Mouse (Mus musculus) kidney, embryonic 16.5 days (tissue): ENCODE measurements around the gene Kcnab1. TPM values are rescaled to one million over a fixed set of nuclear protein-coding genes. Genes with fewer than 3 reads are reported as not detected.

Experiments used
- ATAC-seq: fragments of 200-750 bp; cut with Nextera tagmentation; 2 replicates; pipeline ENCODE4 v1.8.0; 2017; ENCODE audit warnings: moderate TSS enrichment; ENCODE audit not compliant: low FRiP score, low TSS enrichment
- H3K27ac ChIP-seq: fragments of 300-500 bp; sonication (generic); 2 replicates; pipeline ENCODE4 v1.5.1; 2014; ENCODE audit warnings: low read length
- H3K27me3 ChIP-seq: fragments of 300-500 bp; sonication (generic); 2 replicates; pipeline ENCODE4 v1.6.1; 2014; ENCODE audit warnings: low read length, control low read depth, mixed read lengths; ENCODE audit not compliant: insufficient read depth
- H3K36me3 ChIP-seq: fragments of 300-500 bp; sonication (generic); 2 replicates; pipeline ENCODE4 v1.6.1; 2014; ENCODE audit warnings: low read length, control low read depth, mixed read lengths; ENCODE audit not compliant: insufficient read depth
- H3K4me1 ChIP-seq: fragments of 300-500 bp; sonication (generic); 2 replicates; pipeline ENCODE4 v1.6.1; 2014; ENCODE audit warnings: low read length, control low read depth, mixed read lengths; ENCODE audit not compliant: insufficient read depth
- H3K4me2 ChIP-seq: fragments of 300-500 bp; sonication (generic); replicated peaks from 2 replicates; pipeline ENCODE4 v1.6.1; 2014; ENCODE audit warnings: low read depth, low read length
- H3K4me3 ChIP-seq: fragments of 300-500 bp; sonication (generic); 2 replicates; pipeline ENCODE4 v1.5.1; 2014; ENCODE audit warnings: mild to moderate bottlenecking, low read length
- H3K9ac ChIP-seq: fragments of 300-500 bp; sonication (generic); replicated peaks from 2 replicates; pipeline ENCODE4 v1.6.1; 2014; ENCODE audit warnings: low read length
- H3K9me3 ChIP-seq: fragments of 300-500 bp; sonication (generic); 2 replicates; pipeline ENCODE4 v1.6.1; 2016; ENCODE audit warnings: low read length, control low read depth
- WGBS: fragments of 180-500 bp; shearing (Covaris S2); extraction: QIAGEN DNeasy Blood & Tissue Kit; methylation state at CpG from one replicate; pipeline ENCODE4 v1.1.7; 2014; 5-methylcytosine and 5-hydroxymethylcytosine counted together
- polyA plus RNA-seq: library from polyadenylated mRNA; unstranded; fragments of >200 nt; fragmentation: Nextera tagmentation; extraction: Ambion mirVana; gene quantifications from 2 replicates; pipeline ENCODE4 v1.2.1, GENCODE M21; 2015

The Kcnab1 gene
- polyA plus RNA-seq, 1 experiment from 2014 or later = 4.1 TPM

DNA sequence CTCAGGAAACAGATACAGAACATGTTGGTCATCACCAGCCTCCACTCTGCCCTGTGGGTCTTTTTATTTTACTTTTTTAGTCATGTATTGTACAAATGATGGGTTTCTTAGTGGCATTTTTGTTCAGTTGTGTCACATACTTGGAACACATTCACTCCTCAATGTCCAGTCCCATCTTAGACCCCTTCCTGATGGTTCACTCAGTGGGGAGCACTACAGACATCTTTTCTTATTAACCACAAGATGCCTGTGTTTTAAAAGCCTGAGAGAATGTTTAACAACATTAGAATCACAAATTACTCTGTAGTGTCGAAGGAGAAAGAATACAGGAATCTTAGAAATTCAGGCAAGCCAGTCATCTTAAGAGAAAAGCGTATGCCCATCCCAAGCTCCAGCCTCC is 249.7 kb downstream of the Kcnab1 start:
- no peak overlapping the region for H3K9ac ChIP-seq

DNA sequence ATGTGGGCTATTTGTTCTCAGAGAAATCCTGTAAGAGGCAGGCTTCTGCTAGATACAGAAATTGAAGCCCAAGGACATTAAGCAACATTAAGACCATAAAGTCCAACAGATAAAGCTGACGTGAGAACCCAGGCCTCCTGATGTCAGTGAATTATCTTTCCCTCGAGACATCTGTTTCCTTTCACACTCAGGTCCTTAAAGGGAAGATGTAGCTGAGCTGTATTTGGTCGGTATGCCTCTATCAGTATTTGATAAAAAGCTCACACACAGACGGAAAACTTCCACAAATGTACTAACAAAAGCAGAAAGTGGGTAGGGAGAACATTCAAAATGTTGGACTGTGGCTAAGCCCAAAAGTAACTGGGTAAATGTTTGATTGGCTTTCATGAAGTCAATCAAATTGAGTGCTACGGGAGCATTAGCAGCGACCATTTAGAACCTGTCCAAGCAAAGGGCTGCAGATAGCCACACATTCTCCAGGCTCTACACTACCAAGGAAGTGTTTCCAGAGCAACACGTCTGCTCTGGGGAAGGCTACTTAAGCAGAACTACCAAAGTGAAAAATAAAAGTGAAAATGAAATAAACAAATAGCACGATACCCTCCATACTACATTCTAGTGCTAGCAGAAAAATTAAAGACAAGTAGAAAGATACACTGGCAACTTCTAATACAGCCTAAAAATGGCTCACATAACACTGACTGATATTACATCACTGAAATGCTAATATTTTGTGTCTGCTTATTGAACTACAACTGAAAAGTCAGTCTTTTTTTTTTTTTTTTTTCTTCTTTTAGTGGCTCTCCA is 251.2 kb downstream of the Kcnab1 start:
- no peak overlapping the region for H3K4me2 ChIP-seq
- no peaks in the 10 kb centered on the region for H3K27me3 ChIP-seq
- no peaks in the 10 kb centered on the region for H3K9me3 ChIP-seq
- ATAC-seq = no peak
- H3K27ac ChIP-seq = no peak overlapping the region
- 0 out of 2 replicates have a peak, but pooled peaks cover 2% of the 10 kb centered on the region for H3K4me1 ChIP-seq
- peaks cover 3% of the 10 kb centered on the region; the same call in 1 of the 2 replicates for H3K36me3 ChIP-seq
- no peak overlapping the region for H3K4me3 ChIP-seq
- 67% methylated on average over 8 of the region's 8 CpGs for WGBS
- no peak overlapping the region for H3K9ac ChIP-seq

More for the DNA sequence above, 249.7 kb downstream of the Kcnab1 start:
- Histone ChIP-seq H3K36me3 (peaks cover 3% of the 10 kb centered on the region; the same call in 1 of the 2 replicates), H3K4me3 (no peak overlapping the region), H3K4me1 (0 out of 2 replicates have a peak, but pooled peaks cover 2% of the 10 kb centered on the region), H3K27me3 (no peaks in the 10 kb centered on the region), H3K27ac (no peak overlapping the region), H3K4me2 (no peak overlapping the region), H3K9me3 (no peaks in the 10 kb centered on the region)
- no peak for ATAC-seq
- WGBS = 81% methylated on average over 2 of the region's 2 CpGs

GRCm38 (mm10) chr3:65363438-65363837 is 254.3 kb downstream of the Kcnab1 start:
- Histone ChIP-seq H3K4me1 (no peaks in the 10 kb centered on the region), H3K4me3 (no peak overlapping the region), H3K9me3 (no peaks in the 10 kb centered on the region), H3K27me3 (no peaks in the 10 kb centered on the region), H3K27ac (no peak overlapping the region), H3K9ac (no peak overlapping the region), H3K36me3 (peaks cover 13% of the 10 kb centered on the region), H3K4me2 (no peak overlapping the region)
- ATAC-seq = no peak
- 79% methylated on average over 1 of the region's 1 CpGs for WGBS

- 55% methylated on average over 6 of the region's 6 CpGs for WGBS
Measured at GRCm38 (mm10) chr3:65365184-65365583, 256.0 kb downstream of the Kcnab1 start.

DNA sequence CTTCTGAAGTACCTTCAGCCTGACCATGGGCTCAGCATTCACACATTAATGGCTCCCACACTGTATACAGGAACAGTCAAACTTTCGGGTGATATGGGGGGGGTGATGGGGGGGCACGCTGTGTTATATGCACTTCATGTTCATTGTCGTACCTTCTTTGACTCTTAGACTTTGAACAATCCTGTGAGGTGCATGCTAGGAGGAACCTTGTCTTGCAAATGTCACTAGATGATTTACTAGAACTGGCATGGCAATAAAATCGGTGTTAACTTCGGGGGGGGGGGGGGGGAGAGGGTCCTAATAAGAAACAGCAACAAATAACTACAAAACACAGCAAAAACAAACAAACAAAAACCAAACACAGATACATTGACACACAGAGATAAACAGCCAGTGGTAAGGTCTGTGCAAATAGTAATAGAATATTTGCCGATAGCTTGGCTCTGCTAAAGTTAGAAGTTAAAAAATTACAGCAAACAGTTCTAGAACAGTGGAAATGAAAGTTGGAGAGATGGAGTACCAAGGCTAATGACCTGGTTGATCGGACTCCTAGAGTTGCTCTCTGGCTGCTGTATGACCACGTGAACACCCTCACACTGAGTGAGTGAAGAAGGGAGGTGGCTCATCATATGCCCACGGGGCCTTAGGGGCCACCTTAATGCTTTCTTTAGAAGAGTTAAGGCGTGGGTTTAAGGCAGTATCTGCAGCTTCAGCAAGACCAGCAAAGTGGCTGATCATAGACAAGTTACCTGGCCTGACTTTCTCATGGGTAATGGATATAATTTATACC is 256.9 kb downstream of the Kcnab1 start:
- no peak overlapping the region for H3K27ac ChIP-seq
- H3K36me3 ChIP-seq = peaks cover 23% of the 10 kb centered on the region
- H3K4me2 ChIP-seq = no peak overlapping the region
- H3K27me3 ChIP-seq = no peaks in the 10 kb centered on the region
- H3K9me3 ChIP-seq = no peaks in the 10 kb centered on the region
- H3K4me1 ChIP-seq = no peaks in the 10 kb centered on the region
- ATAC-seq = peak; percentile 62
- 76% methylated on average over 8 of the region's 10 CpGs for WGBS
- H3K4me3 ChIP-seq = no peak overlapping the region
- no peak overlapping the region for H3K9ac ChIP-seq

More at GRCm38 (mm10) chr3:65365184-65365583, 256.0 kb downstream of the Kcnab1 start:
- Histone ChIP-seq H3K36me3 (peaks cover 16% of the 10 kb centered on the region), H3K4me1 (no peaks in the 10 kb centered on the region), H3K27me3 (no peaks in the 10 kb centered on the region), H3K4me3 (no peak overlapping the region), H3K9me3 (no peaks in the 10 kb centered on the region), H3K9ac (no peak overlapping the region), H3K27ac (no peak overlapping the region), H3K4me2 (no peak overlapping the region)
- peak; percentile 42; the same call in 1 of the 2 replicates for ATAC-seq

- no peak for ATAC-seq
- Histone ChIP-seq H3K4me3 (no peak overlapping the region), H3K9ac (no peak overlapping the region), H3K4me1 (no peaks in the 10 kb centered on the region), H3K9me3 (no peaks in the 10 kb centered on the region), H3K27me3 (no peaks in the 10 kb centered on the region), H3K4me2 (no peak overlapping the region), H3K36me3 (peaks cover 41% of the 10 kb centered on the region), H3K27ac (no peak overlapping the region)
- 64% methylated on average over 4 of the region's 4 CpGs for WGBS
Measured at GRCm38 (mm10) chr3:65367944-65368343, 258.8 kb downstream of the Kcnab1 start.

DNA sequence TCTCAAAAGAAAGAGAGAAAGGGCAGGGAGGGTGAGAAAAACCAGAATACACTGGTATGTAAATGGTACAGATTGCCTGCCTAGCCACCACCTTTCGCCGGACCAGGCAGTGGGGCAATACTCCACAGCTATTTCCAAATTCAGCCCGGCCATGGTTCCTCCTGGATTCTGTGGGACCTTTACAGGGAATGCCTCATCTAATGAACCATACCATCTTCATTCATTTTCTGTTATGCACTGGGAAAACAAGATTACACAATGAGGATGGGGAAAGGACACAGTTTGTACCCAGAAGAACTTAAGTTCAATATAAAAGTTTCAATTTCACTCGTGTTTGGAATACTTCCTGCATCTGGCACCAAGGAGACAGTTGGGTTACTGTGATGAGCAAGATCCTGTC is 263.4 kb downstream of the Kcnab1 start:
- Histone ChIP-seq H3K9me3 (no peaks in the 10 kb centered on the region), H3K4me2 (no peak overlapping the region), H3K27ac (no peak overlapping the region), H3K4me3 (no peak overlapping the region), H3K4me1 (no peaks in the 10 kb centered on the region), H3K9ac (no peak overlapping the region), H3K36me3 (peaks cover 52% of the 10 kb centered on the region), H3K27me3 (no peaks in the 10 kb centered on the region)
- 89% methylated on average over 4 of the region's 4 CpGs for WGBS
- ATAC-seq = no peak

- no peaks in the 10 kb centered on the region for H3K4me1 ChIP-seq
- ATAC-seq = no peak
- H3K9me3 ChIP-seq = no peaks in the 10 kb centered on the region
- H3K9ac ChIP-seq = no peak overlapping the region
- H3K27ac ChIP-seq = no peak overlapping the region
- no peak overlapping the region for H3K4me2 ChIP-seq
- peaks cover 46% of the 10 kb centered on the region for H3K36me3 ChIP-seq
- H3K27me3 ChIP-seq = no peaks in the 10 kb centered on the region
- H3K4me3 ChIP-seq = no peak overlapping the region
- WGBS = 93% methylated on average over 5 of the region's 5 CpGs
Measured at GRCm38 (mm10) chr3:65373594-65374182, 264.5 kb downstream of the Kcnab1 start.

GRCm38 (mm10) chr3:65374729-65375128 is 265.5 kb downstream of the Kcnab1 start:
- Histone ChIP-seq H3K4me2 (no peak overlapping the region), H3K9me3 (no peaks in the 10 kb centered on the region), H3K36me3 (peaks cover 48% of the 10 kb centered on the region), H3K4me1 (no peaks in the 10 kb centered on the region), H3K4me3 (no peak overlapping the region), H3K27ac (no peak overlapping the region), H3K9ac (no peak overlapping the region), H3K27me3 (no peaks in the 10 kb centered on the region)
- WGBS = 68% methylated on average over 3 of the region's 3 CpGs
- ATAC-seq = no peak
